Mouse (Mus musculus): ENCODE measurements around the gene Csf3r.

Gene Csf3r

DNA sequence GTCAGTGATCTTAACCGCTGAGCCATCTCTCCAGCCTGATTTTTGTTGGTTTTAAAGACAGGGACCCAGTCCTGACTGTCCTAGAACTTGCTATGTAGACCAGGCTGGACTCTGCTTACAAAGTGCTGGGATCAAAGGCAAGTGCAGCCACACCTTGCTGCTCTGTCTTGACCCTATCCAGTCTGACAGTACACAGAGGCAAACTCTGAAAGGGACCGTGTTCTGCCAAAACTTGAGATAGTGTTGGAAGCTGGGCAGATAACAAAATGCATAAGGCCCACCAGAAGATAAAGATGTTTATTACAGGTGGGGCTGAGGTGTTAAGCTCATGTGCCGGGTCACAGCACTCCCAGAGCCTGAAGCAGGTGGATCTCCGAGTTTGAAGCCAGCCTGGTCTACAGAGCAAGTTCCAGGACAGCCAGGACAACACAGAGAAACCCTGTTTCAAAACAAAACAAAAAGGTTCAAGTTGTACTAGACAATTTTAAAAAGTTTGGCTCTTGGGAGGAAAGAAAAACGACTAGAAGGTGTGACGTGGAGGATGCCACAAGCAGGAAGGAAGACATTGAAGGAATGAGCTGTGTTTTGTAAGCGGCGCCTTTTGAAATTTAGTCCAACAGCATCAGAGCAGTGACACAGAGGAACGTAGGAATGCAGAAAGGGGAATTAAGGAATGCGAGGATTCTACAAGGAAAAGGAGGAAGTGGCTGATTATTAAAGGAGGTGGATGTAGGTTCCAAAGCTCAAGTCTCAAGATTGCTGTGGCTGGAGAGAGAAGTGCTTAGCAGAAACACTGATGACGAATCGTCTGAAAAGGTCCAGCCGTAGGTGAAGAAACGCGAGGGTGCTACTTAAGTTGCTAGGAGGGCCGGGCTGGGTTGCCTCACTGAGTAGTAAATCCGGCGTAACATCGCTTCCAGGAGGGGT lies 33.1 kb downstream of the Csf3r start:
- DNase-seq = no peak

DNA sequence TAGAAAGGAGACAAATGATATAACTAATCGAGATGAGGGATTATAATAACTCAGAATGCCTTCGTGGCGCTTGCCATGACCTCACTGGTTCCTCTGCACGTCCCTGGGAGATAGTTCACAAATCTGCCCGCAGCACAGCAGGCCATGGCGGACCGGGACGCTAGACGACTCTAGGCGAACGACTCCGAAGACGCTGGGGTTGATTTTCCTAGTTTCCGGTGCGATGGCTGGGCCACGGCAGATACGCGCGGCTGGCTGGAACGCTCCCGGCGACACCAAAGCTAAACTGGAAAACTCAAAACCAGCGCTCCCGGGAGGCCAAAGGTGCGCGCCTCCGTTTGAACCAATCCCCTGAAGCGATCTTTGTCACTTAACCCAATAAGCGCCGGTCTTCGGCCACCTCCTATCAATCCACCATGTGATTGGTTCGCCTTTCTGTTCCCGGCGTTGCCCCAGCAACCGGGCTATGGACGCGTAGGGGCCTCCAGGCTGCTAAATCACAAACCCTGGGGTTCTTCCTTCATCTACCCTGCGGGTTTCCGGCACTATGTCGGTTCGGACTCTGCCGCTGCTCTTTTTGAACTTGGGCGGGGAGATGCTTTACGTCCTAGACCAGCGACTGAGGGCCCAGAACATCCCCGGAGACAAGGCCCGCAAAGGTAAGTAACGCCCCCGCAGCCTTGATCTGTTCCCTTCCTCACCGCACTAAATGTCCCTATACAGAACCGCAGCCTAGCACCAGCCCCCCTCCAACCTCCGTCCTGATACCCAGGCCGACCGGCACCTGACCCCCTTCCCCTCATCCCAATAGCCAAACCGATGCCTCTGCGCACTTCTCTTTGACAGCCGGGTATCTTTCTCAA lies 34.0 kb downstream of the Csf3r start, which contains the start of gene Oscp1:
Gene Oscp1 (plus strand): TSS at position 432 of the 863 bp plus-strand sequence.
- DNase-seq = peak; percentile 92 to 95

DNA sequence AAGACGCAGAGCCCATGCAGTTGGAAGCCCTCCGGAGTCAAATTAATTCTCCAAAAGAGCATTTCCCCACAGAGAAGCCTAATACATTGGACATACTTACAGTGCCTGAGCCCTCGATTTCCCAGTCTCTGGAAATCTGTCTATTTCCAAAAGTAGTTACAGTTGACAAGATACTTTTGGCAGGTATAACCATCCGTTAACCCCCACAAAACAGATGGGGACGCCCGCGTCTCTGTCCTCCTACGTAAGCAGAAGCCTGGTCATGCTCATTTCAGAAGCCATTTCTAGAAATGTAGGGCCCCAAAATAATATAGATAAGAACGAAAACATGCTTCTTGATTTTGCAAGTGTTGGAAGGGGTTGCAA lies 34.6 kb downstream of the Csf3r start:
- no peak for DNase-seq

DNA sequence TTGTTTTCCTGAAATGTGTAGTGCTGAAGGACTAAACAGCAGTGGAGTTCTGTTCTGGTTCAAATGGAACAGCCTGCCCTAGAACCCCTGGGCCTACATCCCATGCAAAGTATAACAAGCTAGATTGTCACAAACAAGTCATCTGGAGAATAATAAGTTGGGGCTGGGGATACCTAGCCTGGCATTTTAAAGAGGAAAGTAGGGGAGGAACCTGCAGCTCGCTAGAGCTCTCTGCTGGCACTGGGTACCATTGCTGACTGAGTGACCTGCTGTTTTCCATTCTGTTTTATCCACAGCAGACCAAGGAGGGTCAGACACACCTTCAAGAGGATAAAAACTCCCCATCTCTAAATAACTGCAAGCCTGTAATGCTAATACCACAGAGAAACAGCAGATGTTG lies 38.5 kb downstream of the Csf3r start:
- DNase-seq = peak in 1 of 2 experiments; percentile 32

DNA sequence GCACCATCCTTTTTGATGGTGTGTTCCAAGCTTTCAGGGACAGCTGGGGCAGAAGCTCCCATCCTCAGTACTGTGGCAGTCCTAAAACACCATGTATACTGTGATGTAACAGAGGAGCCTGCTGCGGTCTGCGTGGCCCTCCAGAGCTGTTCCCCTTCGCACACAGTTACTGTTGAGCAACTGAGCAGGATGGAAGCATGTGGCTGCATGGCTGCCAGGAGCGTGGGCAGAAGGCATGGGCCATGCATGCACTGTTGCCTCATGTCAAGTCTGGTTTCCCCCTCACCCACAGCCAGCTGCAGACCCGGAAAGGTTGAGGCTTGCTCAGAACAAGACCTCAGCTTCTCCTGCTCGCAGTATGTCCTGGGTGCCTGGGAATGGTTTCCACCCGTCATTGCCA lies 40.9 kb downstream of the Csf3r start:
- no peak for DNase-seq

DNA sequence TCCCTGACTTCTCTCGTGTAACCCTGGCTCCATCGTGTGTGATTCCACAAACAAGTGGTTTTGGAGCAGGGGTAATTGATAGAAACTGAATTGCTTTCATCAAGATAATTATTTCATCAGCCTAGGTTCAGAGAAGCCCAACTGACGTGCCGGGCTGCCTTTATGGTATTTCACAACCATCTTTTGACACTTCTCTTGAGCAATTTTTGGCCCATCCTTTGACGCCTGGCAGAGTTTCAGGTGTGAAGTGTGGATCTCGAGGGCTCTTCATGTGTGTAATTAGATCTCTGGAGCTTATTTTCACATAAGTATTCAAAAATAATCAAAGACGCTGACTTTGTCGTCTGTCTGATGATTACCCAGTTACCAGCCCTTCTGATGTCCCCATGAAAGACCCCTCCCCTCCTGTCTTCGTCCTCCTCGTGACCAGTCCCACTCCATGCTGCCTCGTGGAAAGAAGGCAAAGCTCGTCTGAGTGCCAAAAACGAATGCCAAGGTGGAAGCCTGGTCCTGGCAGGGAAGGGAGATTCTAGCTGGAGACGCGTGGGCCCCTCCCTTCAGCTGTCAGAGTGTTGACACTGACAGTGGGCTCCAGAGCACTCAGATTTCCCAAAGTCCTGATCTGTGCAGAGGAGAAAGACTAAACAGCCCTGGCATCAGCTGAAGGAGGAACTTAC lies 43.2 kb downstream of the Csf3r start:
- no peak for DNase-seq

DNA sequence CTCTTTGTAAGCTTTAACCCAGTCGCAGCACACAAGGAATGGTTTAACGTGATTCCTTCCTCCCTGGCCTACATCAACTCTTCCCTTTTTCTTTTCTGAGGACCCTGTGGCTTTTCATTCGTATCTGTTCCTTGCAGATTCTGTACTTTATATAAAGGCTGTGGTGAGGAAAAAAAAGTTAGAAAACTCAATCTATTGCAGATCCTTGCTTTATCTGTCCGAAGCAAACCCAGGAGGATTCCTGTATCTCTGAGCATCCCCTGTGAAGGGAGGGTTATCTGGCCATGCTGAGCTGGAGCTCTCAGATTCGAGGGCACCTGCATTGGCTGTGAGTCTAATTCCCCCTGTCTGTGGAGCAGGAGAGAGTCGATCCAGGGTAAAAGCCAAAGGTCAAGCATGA lies 44.5 kb downstream of the Csf3r start:
- no peak for DNase-seq

DNA sequence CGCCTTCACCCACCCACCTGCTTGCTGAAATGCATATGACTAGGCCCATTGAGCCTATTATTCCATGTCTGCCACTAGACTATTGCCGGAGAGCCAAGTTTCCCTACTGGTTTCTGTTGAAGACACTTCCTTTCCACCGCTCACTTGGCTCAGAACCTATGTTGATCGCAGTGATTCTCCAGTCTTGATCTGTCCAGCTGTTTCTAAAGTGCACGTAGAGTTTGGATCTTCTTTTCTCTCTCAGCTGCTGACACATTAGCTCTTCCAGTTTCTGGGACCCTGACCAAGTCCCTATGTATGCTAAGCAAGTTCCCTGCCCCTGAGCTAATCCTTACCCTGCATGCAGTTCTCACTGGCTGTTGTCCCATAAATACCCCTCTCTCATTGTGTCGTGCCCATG lies 53.5 kb downstream of the Csf3r start:
- no peak for DNase-seq

DNA sequence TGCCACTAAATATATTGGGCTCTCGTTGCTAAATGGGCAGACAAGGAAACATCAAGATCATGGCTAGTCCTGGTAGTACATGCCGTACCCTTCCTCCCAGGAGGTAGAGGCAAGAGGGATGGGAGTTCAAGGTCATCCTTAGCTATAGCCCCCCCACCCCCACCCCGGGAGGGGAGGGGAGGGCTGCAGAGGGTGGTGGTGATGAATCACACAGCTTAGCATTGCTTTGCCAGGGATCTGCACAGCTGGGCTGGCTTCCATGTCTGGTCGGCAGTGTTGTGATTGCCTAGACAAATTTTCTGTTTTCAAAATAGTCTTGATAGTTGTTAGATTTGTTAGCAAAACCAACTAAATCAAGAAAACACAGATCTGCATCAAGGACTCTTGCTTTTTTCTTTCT lies 54.9 kb downstream of the Csf3r start:
- DNase-seq = no peak

DNA sequence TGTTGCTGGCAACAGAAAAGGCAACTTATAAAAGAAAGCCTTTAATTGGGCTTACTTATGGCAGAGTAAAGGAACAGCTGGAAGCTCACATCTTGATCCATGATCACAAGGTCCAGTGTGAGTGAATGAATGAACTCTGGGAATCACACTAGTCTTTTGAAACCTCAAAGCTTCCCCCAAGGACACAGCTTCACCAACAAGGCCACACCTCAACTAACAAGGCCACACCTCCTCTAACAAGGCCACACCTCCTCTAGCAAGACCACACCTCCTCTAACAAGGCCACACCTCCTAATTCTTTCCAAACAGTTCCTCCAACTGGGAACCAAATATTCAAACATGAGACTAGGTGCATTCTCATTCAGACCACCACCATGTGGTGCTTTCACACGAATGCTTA lies 57.3 kb downstream of the Csf3r start:
- no peak for DNase-seq

DNA sequence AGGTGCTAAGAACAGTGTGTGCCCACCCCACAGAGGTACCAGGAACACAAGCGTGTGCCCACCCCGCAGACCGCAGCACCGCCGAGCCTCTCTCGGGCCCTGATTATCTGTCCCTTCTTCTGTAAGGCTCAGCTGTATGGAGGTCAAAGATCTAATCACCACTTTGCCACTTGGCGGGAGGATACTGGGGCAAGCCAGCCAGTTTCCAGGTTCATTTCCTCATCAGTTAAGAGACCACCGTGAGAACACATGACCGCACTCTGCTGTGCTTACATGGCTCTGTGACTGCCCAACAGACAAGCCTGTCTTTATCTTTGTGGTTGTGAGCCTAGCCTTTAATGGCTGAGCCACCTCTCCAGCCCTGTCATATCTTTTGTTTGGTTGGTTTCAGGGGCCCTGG lies 58.7 kb downstream of the Csf3r start:
- no peak for DNase-seq

DNA sequence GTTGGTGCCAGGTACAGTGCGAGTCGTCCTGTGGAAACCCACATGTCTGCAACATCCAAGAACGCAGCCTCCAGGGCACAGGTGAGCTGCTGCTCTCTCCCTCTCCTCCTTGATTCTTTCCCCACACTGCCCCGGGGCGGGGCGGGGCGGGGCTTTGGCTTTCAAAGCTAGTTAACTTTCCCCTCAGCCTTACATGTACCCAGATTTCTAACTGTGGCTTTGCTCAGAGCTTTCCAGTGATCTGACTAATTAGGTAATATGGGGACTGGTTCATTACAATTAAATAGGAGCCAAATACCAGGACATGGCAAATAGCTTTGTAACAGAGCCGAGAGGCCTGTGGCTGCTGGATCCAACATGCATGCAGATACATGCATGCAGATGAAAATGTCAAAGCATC lies 60.0 kb downstream of the Csf3r start:
- DNase-seq = no peak

DNA sequence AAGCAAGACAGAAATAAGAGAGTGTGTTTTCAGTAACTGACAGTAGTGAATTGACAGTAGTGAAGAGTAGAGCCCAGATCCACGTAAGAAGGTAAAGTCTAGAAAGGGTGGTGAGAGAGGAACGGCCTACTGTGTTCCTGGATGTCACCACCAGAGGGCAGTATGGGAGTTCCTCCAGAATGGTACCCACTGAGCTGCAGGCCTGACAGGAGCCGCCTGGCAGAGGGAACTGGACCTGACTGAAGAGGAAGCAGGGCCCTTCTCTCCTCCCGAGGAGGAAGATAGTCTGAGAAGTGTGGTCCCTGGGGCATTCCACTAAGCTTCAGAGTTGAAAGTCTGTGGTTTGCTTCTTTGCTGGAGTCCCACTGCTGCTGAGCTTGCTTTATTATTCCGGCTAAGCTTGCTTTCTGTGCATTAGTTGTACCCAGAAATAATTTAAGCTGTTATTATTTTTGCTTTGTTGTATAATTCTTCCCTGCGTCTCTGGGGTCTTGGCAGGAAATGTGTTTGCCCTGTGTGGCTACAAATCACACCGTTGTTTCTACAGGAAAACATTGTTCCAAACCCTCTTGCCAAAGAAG lies 61.7 kb downstream of the Csf3r start:
- peak; percentile 91 for DNase-seq

DNA sequence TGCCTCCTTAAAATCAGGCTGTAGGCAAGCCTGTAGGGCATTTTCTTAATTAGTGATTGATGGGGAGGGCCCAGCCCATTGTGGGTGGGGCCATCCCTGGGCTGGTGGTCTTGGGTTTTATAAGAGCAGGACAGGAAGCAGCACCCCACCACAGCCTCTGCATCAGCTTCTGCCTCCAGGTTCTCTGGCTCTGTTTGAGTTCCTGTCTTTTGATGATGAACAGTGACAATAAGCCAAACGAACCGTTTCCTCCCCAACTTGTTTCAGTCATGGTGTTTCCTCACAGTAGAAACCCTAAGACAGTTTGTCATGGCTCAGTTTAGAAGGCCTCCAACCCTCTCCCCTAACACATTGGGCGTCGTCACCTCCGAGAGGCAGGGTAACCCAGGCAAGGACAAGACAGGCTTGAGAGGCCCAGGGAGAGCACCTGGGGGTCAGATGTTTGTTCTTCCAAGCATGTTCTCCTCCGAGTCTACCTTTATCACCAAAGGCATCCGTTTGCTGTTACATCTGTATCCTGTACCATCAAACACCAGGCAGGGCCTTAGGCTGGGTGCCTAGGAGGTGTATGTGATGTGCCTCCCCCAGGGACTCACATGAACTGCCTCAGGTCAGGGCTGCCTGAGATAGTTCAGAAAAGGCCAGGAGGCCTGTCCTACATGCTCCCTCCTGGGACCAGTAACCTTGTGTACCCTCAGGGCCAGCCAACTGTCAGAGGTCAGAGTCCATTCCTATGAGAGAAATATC lies 65.9 kb downstream of the Csf3r start:
- DNase-seq = peak; percentile 39 to 70

DNA sequence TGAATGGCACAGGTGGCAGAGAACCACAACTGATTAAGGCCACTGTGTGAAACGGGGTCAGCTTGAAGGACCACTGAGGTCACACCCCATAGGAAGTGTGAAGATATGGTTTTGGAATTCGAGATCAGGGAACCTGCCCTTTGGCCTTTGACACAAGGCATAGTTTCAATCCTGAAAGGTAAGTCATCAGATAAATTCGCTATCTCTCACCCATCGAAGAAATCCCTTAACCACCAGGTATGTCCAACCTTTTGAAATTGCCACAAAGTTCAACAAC lies 66.4 kb downstream of the Csf3r start:
- DNase-seq = no peak

DNA sequence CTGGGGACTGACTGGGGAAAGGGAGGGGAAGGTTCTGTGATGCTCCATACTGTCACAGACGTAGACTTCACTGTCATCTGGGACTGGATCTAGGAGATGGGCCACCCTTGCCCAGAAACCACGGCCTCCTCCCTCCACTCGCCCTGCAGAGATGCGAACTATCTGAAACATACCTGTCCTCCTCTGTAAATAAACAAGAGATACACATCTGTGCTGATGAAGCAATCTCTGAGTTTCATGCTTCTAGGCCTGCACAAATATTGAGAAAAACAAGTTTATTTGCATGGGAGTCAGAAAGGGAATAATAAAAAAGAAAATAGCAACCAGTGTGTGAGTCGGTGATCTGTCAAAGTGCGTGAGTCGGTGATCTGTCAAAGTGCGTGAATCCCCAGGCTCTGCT lies 67.5 kb downstream of the Csf3r start:
- DNase-seq = no peak
